Mouse (Mus musculus): ENCODE results near the gene Nos3.

Gene Nos3

GRCm38 (mm10) chr5:24394165-24394894 is 29.7 kb downstream of the Nos3 start:
- in situ Hi-C loops (cut with MboI, MseI): loop anchor here (25.0 kb wide), 1 partner anchor 1007 kb away; no protein-coding TSS in a partner anchor

DNA sequence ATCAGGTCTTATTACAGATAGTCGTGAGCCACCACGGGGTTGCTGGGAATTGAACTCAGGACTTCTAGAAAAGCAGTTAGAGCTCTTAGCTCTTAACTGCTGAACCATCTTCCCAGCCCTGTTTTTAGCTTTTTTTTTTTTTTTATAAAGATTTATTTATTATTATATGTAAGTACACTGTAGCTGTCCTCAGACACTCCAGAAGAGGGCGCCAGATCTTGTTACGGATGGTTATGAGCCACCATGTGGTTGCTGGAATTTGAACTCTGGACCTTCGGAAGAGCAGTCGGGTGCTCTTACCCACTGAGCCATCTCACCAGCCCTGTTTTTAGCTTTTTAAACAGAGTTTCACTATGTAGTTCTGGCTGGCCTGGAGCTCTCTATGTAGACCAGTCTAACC is 31.6 kb downstream of the Nos3 start:
- in situ Hi-C loops (cut with MboI, MseI): loop anchor here (5.0 to 25.0 kb wide), 2 partner anchors 964 to 1009 kb away; partner anchors contain the start of gene Kmt2e

- in situ Hi-C loops (cut with MboI, MseI): loop anchor here (5.0 to 25.0 kb wide), 2 partner anchors 967 to 1012 kb away; partner anchors contain the start of gene Kmt2e
Measured at GRCm38 (mm10) chr5:24399686-24400085, 35.1 kb downstream of the Nos3 start.

- in situ Hi-C loops (cut with MboI, MseI): no loop called here
Measured at GRCm38 (mm10) chr5:24400362-24400761, 35.8 kb downstream of the Nos3 start.

DNA sequence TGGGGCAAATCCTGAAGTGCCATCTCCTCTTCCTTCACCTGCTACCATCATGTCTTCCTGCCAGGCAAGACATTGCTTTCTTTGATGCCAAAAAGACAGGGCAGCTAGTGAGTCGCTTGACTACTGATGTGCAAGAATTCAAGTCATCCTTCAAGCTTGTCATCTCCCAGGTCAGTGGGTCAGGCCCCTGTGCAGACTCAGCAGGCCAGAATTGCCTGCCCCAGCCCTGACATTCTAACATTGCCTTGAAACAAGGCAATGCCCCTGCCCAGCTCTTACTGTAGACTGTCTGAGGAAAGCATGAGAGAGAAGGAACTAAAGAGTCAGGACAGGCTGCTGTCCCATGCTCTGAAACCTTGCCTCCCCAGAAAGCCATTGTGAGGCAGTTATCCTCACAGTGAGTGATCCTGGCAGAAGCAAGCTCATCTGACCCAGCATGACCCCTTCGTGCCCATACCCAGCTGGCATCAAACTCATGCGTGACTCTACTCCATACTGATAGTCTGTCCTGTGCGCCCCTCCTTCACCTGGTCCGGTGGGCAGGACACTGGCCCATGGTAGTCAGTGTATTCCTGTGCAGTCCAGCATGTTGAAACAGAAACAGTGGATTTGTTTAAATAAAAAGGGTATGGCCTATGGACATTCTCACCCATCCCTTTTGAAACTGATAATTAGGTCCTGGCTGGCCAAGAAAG is 36.4 kb downstream of the Nos3 start:
- in situ Hi-C loops (cut with MboI, MseI): no loop called here

- in situ Hi-C loops (cut with MboI, MseI): no loop called here
Measured at GRCm38 (mm10) chr5:24401969-24402368, 37.4 kb downstream of the Nos3 start.

DNA sequence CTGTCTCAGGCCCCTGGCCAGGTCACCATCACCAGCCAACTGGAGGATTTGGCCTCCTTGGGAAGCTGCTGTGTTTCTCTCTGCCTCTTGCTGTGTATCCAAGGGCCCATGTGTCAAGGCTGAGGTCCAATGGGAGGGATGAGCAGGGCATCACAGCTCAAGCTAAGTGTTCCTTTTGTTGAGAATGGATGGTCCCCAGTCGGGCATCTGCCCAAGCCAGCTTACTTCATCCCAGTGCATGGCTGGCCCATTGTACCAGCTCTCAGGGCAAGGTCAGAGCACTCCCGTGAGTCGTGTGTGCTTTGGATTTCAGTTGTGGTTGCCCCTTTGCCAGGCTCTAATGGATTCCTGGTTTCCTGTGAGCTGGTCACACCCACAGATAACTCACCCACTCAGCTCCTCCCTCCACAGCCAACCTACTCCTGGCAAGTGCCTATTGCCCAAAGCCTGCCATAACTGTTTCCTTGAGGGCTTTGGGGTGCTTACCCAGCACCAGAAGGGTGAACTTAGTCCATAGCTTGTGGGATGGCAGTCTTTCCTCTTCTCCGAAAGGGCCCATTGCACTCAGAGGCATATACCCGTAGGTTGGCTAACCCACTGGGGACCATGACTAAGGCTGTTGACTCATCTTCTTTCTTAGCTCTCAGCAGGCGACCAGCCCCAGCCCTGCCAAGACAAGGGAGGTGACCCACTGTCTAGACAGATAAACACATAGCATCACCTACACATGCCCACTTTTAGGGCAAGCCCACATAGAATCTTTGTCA is 40.2 kb downstream of the Nos3 start:
- in situ Hi-C loops (cut with MboI, MseI): no loop called here

- in situ Hi-C loops (cut with MboI, MseI): no loop called here
Measured at GRCm38 (mm10) chr5:24405389-24405876, 40.8 kb downstream of the Nos3 start.

GRCm38 (mm10) chr5:24408651-24409050 is 44.0 kb downstream of the Nos3 start:
- in situ Hi-C loops (cut with MboI, MseI): no loop called here

GRCm38 (mm10) chr5:24409466-24409865 is 44.9 kb downstream of the Nos3 start:
- in situ Hi-C loops (cut with MboI, MseI): no loop called here

- in situ Hi-C loops (cut with MboI, MseI): no loop called here
Measured at GRCm38 (mm10) chr5:24412063-24412462, 47.5 kb downstream of the Nos3 start.

GRCm38 (mm10) chr5:24413042-24413693 is 48.6 kb downstream of the Nos3 start, which contains the start of gene Asic3:
Gene Asic3, plus strand, starts transcription at chr5:24413392.
- in situ Hi-C loops (cut with MboI, MseI): no loop called here

GRCm38 (mm10) chr5:24413938-24414337 is 49.3 kb downstream of the Nos3 start:
- in situ Hi-C loops (cut with MboI, MseI): no loop called here

DNA sequence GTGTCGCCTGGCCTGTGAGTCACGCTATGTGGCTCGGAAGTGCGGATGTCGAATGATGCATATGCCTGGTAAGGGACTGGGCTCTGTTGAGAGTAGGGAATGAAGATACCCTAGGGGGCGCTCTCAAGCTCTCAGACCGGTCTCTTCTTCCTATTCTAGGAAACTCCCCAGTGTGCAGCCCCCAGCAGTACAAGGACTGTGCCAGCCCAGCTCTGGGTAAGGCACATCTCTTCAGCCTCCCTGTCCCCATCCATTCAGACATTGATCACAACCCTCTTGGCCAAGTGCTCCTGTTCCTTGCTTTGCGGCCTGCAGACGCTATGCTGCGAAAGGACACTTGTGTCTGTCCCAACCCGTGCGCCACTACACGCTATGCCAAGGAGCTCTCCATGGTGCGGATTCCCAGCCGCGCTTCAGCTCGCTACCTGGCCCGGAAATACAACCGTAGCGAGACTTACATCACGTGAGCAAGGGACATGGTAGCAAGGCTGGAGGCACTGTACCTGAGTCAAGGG is 51.7 kb downstream of the Nos3 start:
- in situ Hi-C loops (cut with MboI, MseI): no loop called here

GRCm38 (mm10) chr5:24417587-24417986 is 53.0 kb downstream of the Nos3 start:
- in situ Hi-C loops (cut with MboI, MseI): no loop called here

DNA sequence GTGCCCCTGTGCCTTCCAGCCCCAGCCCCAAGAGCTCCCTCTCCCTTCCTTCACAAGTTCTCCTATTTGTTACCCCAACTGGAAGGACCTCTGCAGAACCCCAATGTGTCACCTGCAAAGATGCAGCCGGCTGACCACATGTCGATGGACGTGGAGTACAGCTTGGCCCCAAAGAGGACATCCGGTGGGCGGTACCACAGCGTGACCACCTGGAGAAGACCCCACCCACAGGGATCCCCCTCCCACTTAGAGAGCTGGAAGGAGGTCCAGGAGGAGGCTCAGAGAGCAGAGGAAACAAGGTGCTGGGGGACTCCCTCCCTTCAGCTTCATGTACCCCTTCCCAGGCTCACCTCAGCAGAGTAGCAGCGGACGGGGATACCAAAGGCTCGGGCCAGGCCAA is 55.8 kb downstream of the Nos3 start:
- in situ Hi-C loops (cut with MboI, MseI): no loop called here

GRCm38 (mm10) chr5:24423129-24424003 is 58.8 kb downstream of the Nos3 start, which contains the start of the genes Cdk5 and Slc4a2:
Gene Cdk5, minus strand, starts transcription at chr5:24423530.
Gene Slc4a2, plus strand, starts transcription at chr5:24423837.
- in situ Hi-C loops (cut with MboI, MseI): no loop called here

GRCm38 (mm10) chr5:24424004-24424781 is 59.6 kb downstream of the Nos3 start:
- in situ Hi-C loops (cut with MboI, MseI): no loop called here

- in situ Hi-C loops (cut with MboI, MseI): no loop called here
Measured at GRCm38 (mm10) chr5:24424861-24425411, 60.3 kb downstream of the Nos3 start.

Measured in T-helper 1 cell (primary cell).